15 mouse cellular contexts compared by ENCODE assay signal in genomic region chr1:192457037-192457436, GRCm38 (mm10).
DNase-seq lines count a peak whose midpoint lies in the region; ATAC-seq and TF ChIP-seq lines count a peak whose summit lies in the region.
"Had no signal": no experiment of that assay in that cellular context is flagged by ENCODE, and none has a peak within 500 bp of the region (broad histone marks: within the 10 kb centered on the region; RNA-seq: fewer than 3 reads in every experiment).

No protein-coding gene starts in this region.

- H3K4me2 ChIP-seq in intestine, embryonic 15.5 days (replicated peaks), result no peak overlapping the region
- H3K4me2 ChIP-seq in intestine, embryonic 16.5 days (ENCODE audit: low read depth, low read length), result no peak overlapping the region
- H3K4me2 ChIP-seq: embryonic facial prominence, embryonic 13.5 days; embryonic facial prominence, embryonic 15.5 days; forebrain, embryonic 12.5 days had no signal

- no peak overlapping the region for H3K27ac ChIP-seq in intestine, embryonic 15.5 days
- H3K27ac ChIP-seq in intestine, embryonic 16.5 days (ENCODE audit: low read length), result no peak overlapping the region
- H3K27ac ChIP-seq in small intestine, adult 2 months (ENCODE audit: insufficient read depth, low read depth, low read length), result peak overlapping the region; percentile 23; the same call in 1 of the 2 replicates
- H3K27ac ChIP-seq: embryonic facial prominence, embryonic 13.5 days; embryonic facial prominence, embryonic 15.5 days; forebrain, embryonic 10.5 days; forebrain, embryonic 12.5 days had no signal

- 33% methylated on average over 3 of the region's 3 CpGs for WGBS in intestine, embryonic 15.5 days
- WGBS in intestine, embryonic 16.5 days, result 26% methylated on average over 3 of the region's 3 CpGs
- WGBS in small intestine, adult 2 months, result 13% methylated on average over 3 of the region's 3 CpGs

- H3K4me3 ChIP-seq in intestine, embryonic 15.5 days (replicated peaks), result no peak overlapping the region
- H3K4me3 ChIP-seq in intestine, embryonic 16.5 days (ENCODE audit: low read length), result no peak overlapping the region
- no peak overlapping the region for H3K4me3 ChIP-seq in small intestine, adult 2 months (ENCODE audit: low read depth, low read length)
- H3K4me3 ChIP-seq: embryonic facial prominence, embryonic 13.5 days; embryonic facial prominence, embryonic 15.5 days; erythroblast, embryonic 14.5 days; forebrain, embryonic 10.5 days; forebrain, embryonic 12.5 days had no signal

- H3K4me1 ChIP-seq in intestine, embryonic 15.5 days (replicated peaks), result peaks cover 8% of the 10 kb centered on the region; the same call in 1 of the 2 replicates
- no peaks in the 10 kb centered on the region for H3K4me1 ChIP-seq in intestine, embryonic 16.5 days (ENCODE audit: control insufficient read depth, insufficient read depth, low read length)
- H3K4me1 ChIP-seq in small intestine, adult 2 months (ENCODE audit: control insufficient read depth, insufficient read depth, insufficient read length, low read length), result no peaks in the 10 kb centered on the region
- H3K4me1 ChIP-seq: embryonic facial prominence, embryonic 15.5 days had no signal

- no peaks in the 10 kb centered on the region for H3K9me3 ChIP-seq in intestine, embryonic 15.5 days
- H3K9me3 ChIP-seq in intestine, embryonic 16.5 days (ENCODE audit: control insufficient read depth, low read length), result no peaks in the 10 kb centered on the region
- H3K9me3 ChIP-seq: embryonic facial prominence, embryonic 13.5 days; embryonic facial prominence, embryonic 15.5 days; forebrain, embryonic 10.5 days; forebrain, embryonic 12.5 days had no signal

- no peak for TF ChIP-seq POLR2A in small intestine, adult 2 months (IDR thresholded peaks at IDR 0.05; ENCODE audit: low read depth, low read length)

- no peak for DNase-seq in kidney, postnatal 4 days
- DNase-seq: adrenal gland, adult 2 months; cerebellum, adult 11 months; cerebellum, adult 8-10 months had no signal

- H3K27me3 ChIP-seq in intestine, embryonic 15.5 days (replicated peaks), result no peaks in the 10 kb centered on the region
- no peaks in the 10 kb centered on the region for H3K27me3 ChIP-seq in intestine, embryonic 16.5 days (replicated peaks; ENCODE audit: control insufficient read depth, insufficient read depth, low read length)
- H3K27me3 ChIP-seq in small intestine, adult 2 months (ENCODE audit: control insufficient read depth, insufficient read depth, low read length), result no peaks in the 10 kb centered on the region
- H3K27me3 ChIP-seq: embryonic facial prominence, embryonic 13.5 days; embryonic facial prominence, embryonic 15.5 days; forebrain, embryonic 12.5 days had no signal

- no peak overlapping the region for H3K9ac ChIP-seq in intestine, embryonic 15.5 days
- no peak overlapping the region for H3K9ac ChIP-seq in intestine, embryonic 16.5 days (ENCODE audit: low read depth, low read length)
- H3K9ac ChIP-seq: embryonic facial prominence, embryonic 13.5 days; embryonic facial prominence, embryonic 15.5 days; forebrain, embryonic 12.5 days had no signal

- ATAC-seq in intestine, embryonic 15.5 days, result peak; percentile 39
- peak; percentile 78 for ATAC-seq in intestine, embryonic 16.5 days
- ATAC-seq in megakaryocyte progenitor cell, adult 5-6 weeks (replicated peaks; ENCODE audit: poor library complexity), result no peak
- ATAC-seq: forebrain, embryonic 14.5 days; forebrain, embryonic 16.5 days had no signal

- H3K36me3 ChIP-seq in intestine, embryonic 15.5 days, result no peaks in the 10 kb centered on the region
- H3K36me3 ChIP-seq in intestine, embryonic 16.5 days (ENCODE audit: control insufficient read depth, insufficient read depth, low read length), result no peaks in the 10 kb centered on the region
- H3K36me3 ChIP-seq in small intestine, adult 2 months (ENCODE audit: control insufficient read depth, insufficient read depth, low read length), result no peaks in the 10 kb centered on the region
- H3K36me3 ChIP-seq: embryonic facial prominence, embryonic 13.5 days; embryonic facial prominence, embryonic 15.5 days; forebrain, embryonic 10.5 days; forebrain, embryonic 12.5 days had no signal

- no peak for TF ChIP-seq CTCF in small intestine, adult 2 months (IDR thresholded peaks at IDR 0.05; ENCODE audit: extremely low read depth, insufficient read length, insufficient replicate concordance, low read depth, low read length)
